Mouse (Mus musculus) lung, adult 2 months (tissue): ENCODE results near the gene Eif2b2.

Experiments used
- CTCF ChIP-seq: fragments of 200-500 bp; IDR thresholded peaks from 2 replicates; pipeline ENCODE4 v1.5.1; 2011; ENCODE audit warnings: mild to moderate bottlenecking, low read length, control low read depth; ENCODE audit not compliant: insufficient read depth
- POLR2A ChIP-seq: fragments of 200-500 bp; IDR thresholded peaks from 2 replicates; pipeline ENCODE4 v1.6.1; 2011; ENCODE audit warnings: low read depth, mild to moderate bottlenecking, control low read depth, low read length, borderline replicate concordance; ENCODE audit errors: extremely low read depth

- TF ChIP-seq CTCF (no peak), POLR2A (no peak)
Observed at GRCm38 (mm10) chr12:85175926-85176845, 43.1 kb upstream of the Eif2b2 start.
